Mouse (Mus musculus) heart, adult 2 months (tissue): ENCODE measurements around the gene Dock1.

Experiments
- CTCF ChIP-seq: fragments of 200-600 bp; IDR thresholded peaks from 2 replicates; pipeline ENCODE4 v1.8.1; 2022; ENCODE audit warnings: antibody characterized with exemption, mild to moderate bottlenecking, moderate library complexity
- POLR2A ChIP-seq: fragments of 200-500 bp; IDR thresholded peaks from 2 replicates; pipeline ENCODE4 v1.6.1; 2011; ENCODE audit warnings: mild to moderate bottlenecking, low read depth, low read length, control low read depth; ENCODE audit not compliant: insufficient read depth

- TF ChIP-seq POLR2A, result no peak
- TF ChIP-seq CTCF, result no peak
Measured at GRCm38 (mm10) chr7:134990244-134990643, 319.8 kb downstream of the Dock1 start.
